Mouse (Mus musculus) cerebellum, adult 9-11 months (tissue): ENCODE data around the gene Dock4.

Experiments
- DNase-seq: peaks from one replicate; pipeline ENCODE4 v3.0.0; 2022

Dock4 gene

GRCm38 (mm10) chr12:40893741-40894140 is 448.0 kb downstream of the Dock4 start:
- no peak for DNase-seq

- no peak for DNase-seq
These were observed 448.9 kb downstream of the Dock4 start for GRCm38 (mm10) chr12:40894695-40895094.
